Mouse (Mus musculus) midbrain, embryonic 14.5 days (tissue): ENCODE measurements around the gene Stac2. TPM values are rescaled to one million over a fixed set of nuclear protein-coding genes. Genes with fewer than 3 reads are reported as not detected.
A peak's percentile ranks its signal among the peaks of the same experiment; 100 is the strongest.

ENCODE experiments used
- ATAC-seq: fragments of 200-750 bp; cut with Nextera tagmentation; 2 replicates; pipeline ENCODE4 v1.8.0; 2017; ENCODE audit warnings: moderate number of reproducible peaks, moderate library complexity; ENCODE audit not compliant: low FRiP score, low TSS enrichment
- DNase-seq: peaks from one replicate; pipeline ENCODE4 v3.0.0-alpha.2; 2015
- H3K27ac ChIP-seq: fragments of 300-500 bp; sonication (generic); replicated peaks from 2 replicates; pipeline ENCODE4 v1.5.1; 2014; ENCODE audit warnings: mild to moderate bottlenecking, low read depth, low read length, moderate library complexity
- H3K27me3 ChIP-seq: fragments of 300-500 bp; sonication (generic); 2 replicates; pipeline ENCODE4 v1.6.1; 2014; ENCODE audit warnings: low read length, control low read depth, mixed read lengths; ENCODE audit not compliant: control insufficient read depth, insufficient read depth
- H3K36me3 ChIP-seq: fragments of 300-500 bp; sonication (generic); 2 replicates; pipeline ENCODE4 v1.6.1; 2014; ENCODE audit warnings: low read length, control low read depth; ENCODE audit not compliant: control insufficient read depth, insufficient read depth
- H3K4me1 ChIP-seq: fragments of 300-500 bp; sonication (generic); 2 replicates; pipeline ENCODE4 v1.6.1; 2014; ENCODE audit warnings: mild to moderate bottlenecking, antibody characterized with exemption, low read length, control low read depth; ENCODE audit not compliant: control insufficient read depth, insufficient read depth
- H3K4me2 ChIP-seq: fragments of 300-500 bp; sonication (generic); 2 replicates; pipeline ENCODE4 v1.6.1; 2014; ENCODE audit warnings: mild to moderate bottlenecking, low read length, moderate library complexity
- H3K4me3 ChIP-seq: fragments of 300-500 bp; sonication (generic); replicated peaks from 2 replicates; pipeline ENCODE4 v1.5.1; 2014; ENCODE audit warnings: low read depth, low read length
- H3K9ac ChIP-seq: fragments of 300-500 bp; sonication (generic); replicated peaks from 2 replicates; pipeline ENCODE4 v1.6.1; 2014; ENCODE audit warnings: mild to moderate bottlenecking, low read length, moderate library complexity
- H3K9me3 ChIP-seq: fragments of 300-500 bp; sonication (generic); 2 replicates; pipeline ENCODE4 v1.6.1; 2016; ENCODE audit warnings: low read length, control low read depth, mixed read lengths; ENCODE audit not compliant: control insufficient read depth
- WGBS: fragments of 180-500 bp; shearing (Covaris S2); extraction: QIAGEN DNeasy Blood & Tissue Kit; methylation state at CpG from one replicate; pipeline ENCODE4 v1.1.7; 2014; 5-methylcytosine and 5-hydroxymethylcytosine counted together
- polyA plus RNA-seq: library from polyadenylated mRNA; unstranded; fragments of >200 nt; fragmentation: Nextera tagmentation; extraction: Ambion mirVana; gene quantifications from 2 replicates; pipeline ENCODE4 v1.2.1, GENCODE M21; 2014

The Stac2 gene
- polyA plus RNA-seq, 1 experiment from 2014 or later: 2.9 TPM

GRCm38 (mm10) chr11:98030701-98031442, 22.4 kb downstream of the Stac2 start:
- DNase-seq (no peak), ATAC-seq (no peak)
- no peak overlapping the region for H3K27ac ChIP-seq
- no peak overlapping the region for H3K4me3 ChIP-seq
- no peak overlapping the region for H3K9ac ChIP-seq
- no peaks in the 10 kb centered on the region for H3K9me3 ChIP-seq
- H3K4me1 ChIP-seq: peaks cover 18% of the 10 kb centered on the region
- WGBS: 54% methylated on average over 5 of the region's 5 CpGs
- no peak overlapping the region for H3K4me2 ChIP-seq
- peaks cover 35% of the 10 kb centered on the region for H3K36me3 ChIP-seq
- no peaks in the 10 kb centered on the region for H3K27me3 ChIP-seq

- DNase-seq (no peak), ATAC-seq (no peak)
- H3K9me3 ChIP-seq: no peaks in the 10 kb centered on the region
- peaks cover 12% of the 10 kb centered on the region for H3K4me1 ChIP-seq
- H3K4me2 ChIP-seq: peak overlapping the region; percentile 89
- H3K27ac ChIP-seq: no peak overlapping the region
- 23% methylated on average over 7 of the region's 7 CpGs for WGBS
- H3K4me3 ChIP-seq: peak overlapping the region; percentile 100
- peaks cover 35% of the 10 kb centered on the region for H3K36me3 ChIP-seq
- H3K27me3 ChIP-seq: no peaks in the 10 kb centered on the region
- peak overlapping the region; percentile 99 for H3K9ac ChIP-seq
Measured at GRCm38 (mm10) chr11:98027785-98028184, 25.5 kb downstream of the Stac2 start.

GRCm38 (mm10) chr11:98027297-98027688, 26.0 kb downstream of the Stac2 start:
- Histone ChIP-seq H3K4me1 (peaks cover 12% of the 10 kb centered on the region), H3K4me3 (peak overlapping the region; percentile 100), H3K9me3 (no peaks in the 10 kb centered on the region), H3K9ac (peak overlapping the region; percentile 99), H3K27ac (peak overlapping the region; percentile 84), H3K36me3 (peaks cover 35% of the 10 kb centered on the region), H3K27me3 (no peaks in the 10 kb centered on the region), H3K4me2 (peak overlapping the region; percentile 89)
- ATAC-seq (peak; percentile 4; the same call in 1 of the 2 replicates), DNase-seq (no peak)
- 0% methylated on average over 18 of the region's 18 CpGs for WGBS

GRCm38 (mm10) chr11:98026570-98027296, 26.5 kb downstream of the Stac2 start, which contains the start of gene Rpl19:
Gene Rpl19 (plus strand): TSS chr11:98026710.
- H3K4me2 ChIP-seq: peak within 1 kb of the TSS; percentile 89
- ATAC-seq (peak; percentile 66), DNase-seq (peak; percentile 96)
- WGBS: under 1% methylated on average over 69 of the region's 69 CpGs
- no peaks in the 10 kb centered on the region for H3K9me3 ChIP-seq
- peak within 1 kb of the TSS; percentile 84 for H3K27ac ChIP-seq
- peak within 1 kb of the TSS; percentile 99 for H3K9ac ChIP-seq
- peaks cover 35% of the 10 kb centered on the region for H3K36me3 ChIP-seq
- H3K27me3 ChIP-seq: no peaks in the 10 kb centered on the region
- peaks cover 12% of the 10 kb centered on the region for H3K4me1 ChIP-seq
- peak within 1 kb of the TSS; percentile 100 for H3K4me3 ChIP-seq

GRCm38 (mm10) chr11:98026248-98026569, 27.1 kb downstream of the Stac2 start:
- ATAC-seq: no peak
- Histone ChIP-seq H3K4me1 (peaks cover 16% of the 10 kb centered on the region), H3K27ac (peak overlapping the region; percentile 84), H3K9ac (peak overlapping the region; percentile 99), H3K9me3 (no peaks in the 10 kb centered on the region), H3K27me3 (no peaks in the 10 kb centered on the region), H3K4me2 (peak overlapping the region; percentile 89), H3K36me3 (peaks cover 33% of the 10 kb centered on the region), H3K4me3 (peak overlapping the region; percentile 100)
- WGBS: 4% methylated on average over 15 of the region's 15 CpGs
- DNase-seq: no peak

GRCm38 (mm10) chr11:98024516-98024915, 28.7 kb downstream of the Stac2 start:
- H3K27me3 ChIP-seq: no peaks in the 10 kb centered on the region
- H3K4me3 ChIP-seq: no peak overlapping the region
- DNase-seq (no peak), ATAC-seq (no peak)
- H3K9ac ChIP-seq: no peak overlapping the region
- H3K4me2 ChIP-seq: no peak overlapping the region
- H3K4me1 ChIP-seq: peaks cover 33% of the 10 kb centered on the region
- H3K9me3 ChIP-seq: no peaks in the 10 kb centered on the region
- no peak overlapping the region for H3K27ac ChIP-seq
- 90% methylated on average over 3 of the region's 3 CpGs for WGBS
- H3K36me3 ChIP-seq: peaks cover 16% of the 10 kb centered on the region

- no peaks in the 10 kb centered on the region for H3K9me3 ChIP-seq
- H3K27me3 ChIP-seq: no peaks in the 10 kb centered on the region
- H3K4me3 ChIP-seq: peak within 1 kb of the TSS; percentile 94
- H3K27ac ChIP-seq: peak within 1 kb of the TSS; percentile 97
- ATAC-seq: peak; percentile 68
- peak; percentile 91 for DNase-seq
- peaks cover 45% of the 10 kb centered on the region for H3K4me1 ChIP-seq
- peaks cover 12% of the 10 kb centered on the region for H3K36me3 ChIP-seq
- WGBS: under 1% methylated on average over 52 of the region's 52 CpGs
- peak within 1 kb of the TSS; percentile 73 for H3K4me2 ChIP-seq
- peak within 1 kb of the TSS; percentile 95 for H3K9ac ChIP-seq
Measured at GRCm38 (mm10) chr11:98022555-98023371, 30.5 kb downstream of the Stac2 start, which contains the start of gene Cacnb1. Gene Cacnb1 (minus strand): TSS chr11:98023034.

- H3K4me1 ChIP-seq: peaks cover 42% of the 10 kb centered on the region
Measured at GRCm38 (mm10) chr11:98022253-98022554, 31.1 kb downstream of the Stac2 start.

More at GRCm38 (mm10) chr11:98022253-98022554, 31.1 kb downstream of the Stac2 start:
- no peak for DNase-seq
- peak overlapping the region; percentile 97 for H3K27ac ChIP-seq
- ATAC-seq: peak; percentile 35; the same call in 1 of the 2 replicates
- peak overlapping the region; percentile 95 for H3K9ac ChIP-seq
- H3K9me3 ChIP-seq: no peaks in the 10 kb centered on the region
- peak overlapping the region; percentile 94 for H3K4me3 ChIP-seq
- under 1% methylated on average over 22 of the region's 23 CpGs for WGBS
- peak overlapping the region; percentile 73 for H3K4me2 ChIP-seq
- H3K36me3 ChIP-seq: peaks cover 17% of the 10 kb centered on the region
- no peaks in the 10 kb centered on the region for H3K27me3 ChIP-seq
